Mouse (Mus musculus): ENCODE measurements around the gene Gpld1.

The Gpld1 gene

DNA sequence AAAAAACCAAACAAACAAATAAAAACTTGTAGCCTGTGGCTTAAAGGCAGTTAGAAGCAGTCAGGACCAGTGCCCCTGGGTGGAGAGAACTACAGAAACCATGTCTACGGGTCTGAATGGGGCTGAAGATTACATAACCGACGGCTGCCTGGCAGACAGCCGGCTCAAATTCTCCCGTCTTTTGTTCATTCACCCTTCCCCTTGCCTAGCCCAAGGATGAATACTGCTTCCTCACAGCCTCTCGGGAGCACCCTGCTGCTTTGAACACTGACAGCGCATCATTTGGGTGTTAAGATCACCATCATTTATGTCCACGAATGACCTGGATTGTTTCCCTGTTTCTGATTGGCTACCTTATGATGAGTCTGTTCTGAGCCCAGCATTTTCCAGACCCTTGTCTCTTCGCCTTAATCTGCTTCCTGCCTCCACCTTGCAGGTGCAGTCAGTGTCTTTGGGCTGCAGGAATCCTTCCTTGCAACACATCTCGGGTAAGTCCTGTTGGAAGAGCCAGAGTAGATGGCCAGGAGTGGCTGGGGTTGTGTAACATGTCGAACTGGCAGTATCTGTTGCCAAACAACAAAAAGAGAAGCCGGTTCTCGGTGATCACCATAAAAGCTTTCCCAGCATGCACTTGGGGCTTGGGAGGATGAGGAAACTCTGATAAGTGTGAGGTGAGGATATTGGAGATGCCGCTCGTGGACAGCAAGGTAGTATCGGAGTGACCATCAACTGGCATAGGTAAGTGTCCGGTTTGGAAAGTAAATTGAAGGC, at the start of gene Gpld1:
TSS of gene Gpld1 (plus strand) at position 641 of the 771 bp plus-strand sequence.
- DNase-seq = no peak

DNA sequence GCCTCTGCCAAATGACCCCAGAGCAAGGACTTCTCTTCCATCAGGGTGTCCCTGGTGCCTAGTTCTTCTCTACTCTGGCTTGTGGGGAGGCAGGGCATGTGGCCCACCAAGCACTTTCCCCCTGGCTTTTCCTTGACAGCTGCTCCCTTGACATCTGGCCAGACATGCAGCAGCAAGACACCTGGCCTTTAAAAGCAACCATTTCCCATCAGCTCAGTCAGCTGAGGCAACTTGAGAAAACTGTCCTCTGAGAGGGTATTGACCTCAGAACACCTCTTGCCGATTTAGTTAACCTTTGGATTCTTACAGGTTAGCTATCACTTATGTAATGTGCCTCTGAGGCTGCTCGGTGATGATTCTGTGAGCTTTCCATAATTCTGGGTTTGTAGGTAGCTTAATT, 49.1 kb upstream of the Gpld1 start:
- DNase-seq = no peak

DNA sequence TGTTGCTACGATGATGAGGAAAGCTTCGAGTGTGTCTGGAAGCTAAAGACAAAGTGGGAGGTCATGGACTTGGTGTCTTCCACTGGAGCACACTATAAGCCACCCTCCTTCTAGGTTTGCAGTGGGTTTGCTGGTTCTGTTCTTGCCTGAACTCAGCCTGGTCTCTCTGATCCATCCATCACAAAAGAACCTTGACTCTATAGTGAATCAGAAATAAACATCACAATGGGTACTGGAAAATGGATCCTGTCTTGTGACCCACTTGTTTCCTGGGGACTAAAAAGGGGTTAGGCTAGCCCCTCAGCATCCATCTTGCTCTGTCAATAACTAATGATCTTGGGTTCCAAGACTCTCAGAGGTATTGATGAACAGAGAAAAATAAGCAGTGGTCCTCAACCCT, 41.0 kb upstream of the Gpld1 start:
- DNase-seq = no peak

DNA sequence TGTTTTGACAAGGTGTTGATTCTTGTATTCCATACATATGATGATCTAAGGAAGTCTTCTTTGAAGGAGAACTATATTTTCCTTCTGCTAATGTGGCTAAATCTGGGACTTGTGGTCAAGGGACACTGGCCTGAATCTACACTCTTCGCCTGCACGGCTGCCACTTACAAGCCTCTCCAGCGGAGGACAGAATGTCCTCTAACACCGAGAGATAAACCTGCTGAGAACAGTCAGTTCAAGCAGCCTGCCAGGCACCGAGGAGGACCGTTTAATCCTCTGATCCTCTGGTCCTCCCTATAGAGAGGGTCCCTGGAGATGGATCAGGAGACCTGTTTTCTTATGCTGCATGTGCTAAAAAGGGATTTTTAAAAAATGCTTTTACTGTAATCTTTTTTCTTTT, 39.5 kb upstream of the Gpld1 start:
- DNase-seq = no peak

DNA sequence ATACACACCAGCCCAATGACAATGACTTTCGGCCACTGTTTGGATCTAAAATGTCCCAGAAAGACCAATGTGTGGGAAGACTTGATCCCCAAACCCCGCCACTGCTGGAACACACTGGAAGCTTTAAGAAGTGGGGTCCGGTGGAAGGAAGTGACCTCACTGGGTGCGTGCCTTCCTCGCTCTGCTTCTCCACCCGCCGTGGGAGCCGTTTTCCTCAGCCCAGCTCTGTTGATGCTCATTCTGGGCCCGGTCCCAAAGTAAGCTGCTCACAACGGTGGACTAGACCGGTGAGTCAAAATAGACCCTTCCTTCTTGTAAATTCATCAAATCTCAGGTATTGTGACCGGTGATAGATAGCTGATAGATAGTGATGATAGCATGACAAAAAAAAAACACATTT, 37.5 kb upstream of the Gpld1 start:
- DNase-seq = no peak

DNA sequence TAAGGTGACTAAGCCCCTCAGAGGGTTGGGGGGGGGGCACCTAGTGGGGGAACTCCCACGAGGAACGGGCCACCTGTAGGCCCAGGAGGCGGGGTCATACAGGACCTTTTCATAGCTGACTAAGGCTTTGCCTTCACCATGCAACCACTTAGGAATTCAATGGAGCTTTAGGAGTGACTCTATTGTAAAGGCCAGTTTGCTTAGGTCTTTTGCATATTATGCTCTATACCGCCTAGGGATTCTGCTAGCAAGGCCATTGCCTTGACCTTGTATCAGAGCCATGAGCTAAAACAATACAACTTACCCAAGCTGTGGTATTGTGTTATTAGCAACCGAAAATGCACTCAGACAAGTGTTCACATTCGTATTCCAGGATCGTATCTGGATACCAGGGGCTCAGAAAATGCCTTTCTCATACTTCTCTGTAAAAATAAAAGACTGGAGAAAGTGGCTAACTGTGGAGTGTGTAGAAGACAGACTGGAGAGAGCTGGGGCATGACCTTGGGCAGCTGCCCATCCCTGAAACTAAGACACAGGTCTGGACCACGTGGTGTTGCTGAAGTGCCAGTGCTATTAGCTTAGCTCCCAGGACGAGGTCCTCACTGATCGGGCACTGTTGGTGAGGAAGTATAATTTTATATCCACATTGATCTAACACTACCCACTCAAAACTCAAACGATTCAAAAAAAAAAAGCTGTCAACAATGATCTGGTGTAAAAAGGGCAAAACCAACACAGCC, 36.0 kb upstream of the Gpld1 start:
- no peak for DNase-seq

DNA sequence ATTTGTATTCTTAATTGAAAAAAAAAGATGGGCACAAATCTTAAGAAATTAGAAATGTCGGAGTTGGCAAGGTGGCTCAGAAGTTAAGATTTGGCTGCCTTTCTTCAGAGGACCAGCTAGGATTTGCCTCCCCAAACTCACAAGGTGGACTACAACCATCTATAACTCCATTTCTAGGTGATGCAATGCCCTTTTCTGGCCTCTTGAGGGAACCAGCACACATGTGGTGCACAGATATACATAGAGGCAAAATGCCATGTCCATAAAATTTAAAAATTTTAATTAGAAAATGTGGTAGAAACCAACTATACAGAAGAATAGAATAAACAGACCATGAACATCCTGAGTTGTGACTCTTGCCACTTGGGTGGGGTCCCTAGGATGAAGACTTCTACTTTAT, 33.8 kb upstream of the Gpld1 start:
- no peak for DNase-seq

DNA sequence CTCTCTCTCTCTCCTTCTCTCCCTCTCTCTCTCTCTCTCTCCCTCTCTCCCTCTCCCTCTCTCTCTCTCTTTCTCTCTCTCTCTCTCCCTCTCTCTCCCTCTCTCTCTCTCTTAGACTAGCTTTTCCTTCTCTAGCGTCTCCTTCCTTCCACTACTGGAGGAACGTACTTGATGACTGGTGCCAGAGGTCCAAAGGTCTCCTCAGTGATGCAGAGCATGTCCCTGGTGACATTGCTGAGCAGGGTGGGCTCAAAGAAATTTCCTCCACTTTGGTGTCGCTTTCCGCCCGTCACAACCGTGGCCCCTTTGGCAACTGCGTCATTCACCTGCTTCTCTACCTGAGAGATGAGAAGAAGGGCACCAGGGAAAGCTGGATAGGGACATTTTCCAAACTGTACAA, 29.4 kb upstream of the Gpld1 start:
- DNase-seq = no peak

DNA sequence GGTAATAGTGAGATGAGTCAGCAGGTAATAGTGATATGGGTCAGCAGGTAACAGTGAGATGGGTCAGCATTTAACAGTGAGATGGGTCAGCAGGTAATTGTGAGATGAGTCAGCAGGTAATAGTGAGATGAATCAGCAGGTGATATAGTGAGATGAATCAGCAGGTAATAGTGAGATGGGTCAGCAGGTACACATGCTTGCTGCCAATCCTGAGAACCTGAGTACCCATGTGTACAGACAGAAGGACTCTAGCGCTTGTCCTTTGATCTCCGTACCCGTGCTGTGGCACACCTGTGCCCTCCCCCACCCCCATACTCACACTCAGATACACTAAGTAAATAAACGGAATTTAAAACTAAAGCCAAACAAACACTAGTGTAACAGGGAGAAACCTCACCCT, 28.0 kb upstream of the Gpld1 start:
- DNase-seq = no peak

DNA sequence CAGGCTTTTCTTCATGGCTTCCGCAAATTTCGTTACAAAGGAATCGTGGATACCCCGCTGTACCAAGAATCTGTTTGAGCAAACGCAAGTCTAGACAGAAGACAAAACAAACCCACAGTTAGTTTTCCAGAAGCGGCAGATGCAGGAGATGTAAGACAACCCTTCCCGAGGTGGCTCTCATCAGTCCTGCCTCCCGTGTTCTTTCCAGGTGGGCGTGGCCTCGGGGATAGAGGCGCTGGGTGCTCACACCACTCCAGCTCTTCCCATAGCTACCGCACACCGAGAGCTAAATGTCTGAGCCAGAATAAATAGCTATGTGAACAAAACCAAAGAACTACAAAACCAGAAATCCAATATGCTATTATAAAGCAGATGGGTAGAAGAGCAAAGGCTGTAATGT, 27.1 kb upstream of the Gpld1 start:
- DNase-seq = no peak

DNA sequence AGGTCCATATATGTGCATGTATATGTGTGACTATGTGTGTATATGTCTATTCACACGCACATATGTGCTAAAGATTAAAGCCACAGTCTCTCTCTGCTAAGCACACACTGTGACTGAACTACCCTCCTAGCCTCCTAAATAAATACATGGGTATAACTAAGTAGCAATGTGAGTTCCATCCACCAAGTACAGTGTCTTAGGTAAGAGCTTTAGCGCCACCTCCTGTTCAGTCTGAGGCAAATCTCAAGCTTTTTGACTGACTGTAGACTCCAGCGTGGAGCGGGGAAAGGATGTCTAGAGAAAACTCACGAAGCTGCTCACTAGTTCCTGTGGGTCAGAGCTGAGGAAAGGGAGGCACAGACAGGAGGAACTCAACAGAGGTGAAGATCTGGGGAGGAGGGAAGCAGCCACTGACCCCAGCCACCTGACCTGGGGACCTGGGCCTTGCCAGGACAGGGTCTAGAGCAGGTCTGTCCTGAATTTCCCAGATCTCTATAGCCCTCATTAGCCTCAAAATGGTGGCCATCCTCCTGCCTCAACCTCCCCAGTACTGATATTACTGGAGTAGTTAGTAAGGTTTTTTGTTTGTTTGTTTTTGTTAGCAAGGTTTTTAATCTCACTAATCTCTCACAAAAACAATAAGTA, 22.5 kb upstream of the Gpld1 start:
- DNase-seq = peak; percentile 73

DNA sequence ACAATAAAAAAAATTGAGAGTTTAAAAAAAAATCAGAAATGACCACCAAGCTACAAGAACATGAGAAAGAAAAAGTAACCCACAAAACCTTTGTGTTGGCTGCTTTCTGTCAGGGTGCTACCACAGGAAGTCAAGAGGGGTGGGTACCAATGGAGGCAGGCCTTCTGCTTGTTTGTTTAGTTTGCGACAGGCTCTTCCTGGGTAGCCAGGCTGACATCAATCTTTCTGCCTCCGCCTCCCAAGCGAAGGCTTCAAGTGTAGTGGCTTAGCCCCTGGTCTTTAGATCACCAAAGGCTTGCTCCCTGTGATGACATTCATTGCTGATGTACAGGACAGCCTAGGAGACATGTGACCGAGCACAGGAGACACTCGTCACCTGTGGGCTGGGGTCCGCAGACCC, 21.7 kb upstream of the Gpld1 start:
- DNase-seq = peak; percentile 47

DNA sequence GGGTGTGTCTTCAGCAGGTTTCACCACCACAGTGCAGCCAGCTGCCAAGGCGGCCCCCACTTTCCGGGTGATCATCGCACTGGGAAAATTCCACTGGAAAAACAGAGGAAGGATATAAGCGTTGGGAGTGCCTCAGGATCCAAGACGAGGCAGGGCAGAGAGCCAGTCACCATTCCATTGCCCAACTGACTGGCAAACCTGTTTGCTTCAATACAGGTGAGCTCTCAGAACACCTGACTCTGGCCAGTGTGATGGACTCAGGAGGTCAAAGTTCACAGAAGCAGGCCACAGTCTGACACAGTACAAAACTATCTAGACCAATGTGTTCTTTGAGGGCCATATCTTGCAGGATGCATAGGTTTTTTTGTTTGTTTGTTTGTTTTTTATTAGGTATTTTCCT, 19.0 kb upstream of the Gpld1 start:
- DNase-seq = no peak

DNA sequence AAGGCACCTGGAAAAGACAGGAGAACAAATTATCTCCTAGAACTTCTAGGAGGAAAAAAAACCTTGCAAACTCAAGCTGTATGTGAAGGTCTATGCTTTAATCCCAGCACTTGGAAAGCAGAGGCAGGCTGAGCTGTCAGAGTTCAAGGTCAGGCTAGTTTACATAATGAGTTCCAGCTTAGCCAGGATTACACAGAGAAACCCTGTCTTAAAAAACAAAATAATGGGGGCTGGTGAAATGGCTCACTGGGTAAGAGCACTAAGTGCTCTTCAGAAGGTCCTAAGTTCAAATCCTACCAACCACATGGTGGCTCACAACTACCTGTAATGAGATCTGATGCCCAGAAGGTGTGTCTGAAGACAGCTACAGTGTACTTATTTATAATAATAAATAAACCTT, 12.4 kb upstream of the Gpld1 start:
- DNase-seq = no peak

DNA sequence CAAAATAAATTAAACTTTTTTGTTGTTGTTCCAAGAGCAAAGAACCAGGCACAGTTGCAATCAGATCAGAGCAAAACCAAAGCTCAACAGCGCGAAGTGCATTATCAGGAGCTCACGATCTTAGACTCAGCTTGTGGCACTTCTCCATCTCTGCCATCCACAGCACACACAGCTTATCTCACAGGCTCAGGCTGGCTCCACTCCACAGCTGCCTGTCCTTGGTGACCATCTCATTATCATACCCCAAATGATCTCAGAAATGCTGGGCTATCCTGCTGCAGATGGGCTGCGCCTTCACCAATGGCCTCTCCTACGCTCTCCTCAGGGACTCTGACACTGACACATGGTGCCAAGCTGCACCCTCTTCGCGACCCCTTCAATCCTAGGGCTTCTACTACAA, 9.8 kb upstream of the Gpld1 start:
- no peak for DNase-seq

DNA sequence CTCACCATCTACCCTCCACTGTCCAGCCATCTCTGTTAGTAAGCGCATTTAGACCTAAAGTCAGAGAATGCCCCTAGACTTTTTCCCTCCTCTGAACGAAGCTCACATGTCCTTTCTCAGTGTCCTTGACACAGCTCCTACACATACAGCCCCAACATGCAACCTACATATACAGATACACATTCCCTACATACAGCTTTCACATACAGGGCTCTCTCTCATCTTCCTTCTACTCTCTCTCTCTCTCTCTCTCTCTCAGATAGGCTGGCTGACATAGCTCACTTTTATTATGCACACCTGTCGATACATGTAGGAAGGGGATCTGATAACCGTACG, 6.2 kb upstream of the Gpld1 start:
- no peak for DNase-seq

DNA sequence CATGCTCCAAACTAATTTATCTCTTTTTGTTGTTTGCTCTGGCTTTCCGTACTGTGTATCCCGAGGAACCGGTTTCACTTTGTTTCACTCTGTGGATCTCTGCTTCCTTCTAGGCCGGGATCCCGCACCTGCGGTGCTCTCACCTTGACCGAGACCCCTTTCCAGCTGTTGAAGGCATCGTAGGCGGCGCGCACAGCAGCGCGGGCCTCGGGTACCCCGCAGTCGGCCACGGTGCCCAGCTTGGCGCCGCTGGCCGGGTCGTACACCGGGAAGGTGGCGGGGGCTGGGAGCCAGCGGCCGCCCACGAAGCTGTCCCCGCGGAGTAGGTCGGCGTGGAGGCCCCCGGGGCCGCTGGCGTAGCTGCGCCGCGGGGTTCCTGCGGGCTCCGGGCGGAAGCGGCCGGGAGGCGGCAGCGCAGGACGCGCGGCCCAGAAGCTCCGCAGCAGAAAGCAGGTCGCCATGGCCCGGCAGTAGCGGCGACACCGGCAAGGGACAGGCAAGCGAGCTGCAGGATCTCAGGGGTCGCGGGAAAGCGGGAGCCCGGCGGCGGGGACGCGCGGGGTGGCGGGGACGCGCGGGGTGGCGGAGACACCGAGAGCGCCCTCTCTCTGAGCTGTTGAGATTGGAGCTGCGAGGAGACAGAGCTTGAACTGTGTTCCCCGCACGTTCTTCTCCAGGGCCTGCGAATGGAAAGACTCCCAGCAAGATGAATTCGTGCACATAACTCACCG, 5.7 kb upstream of the Gpld1 start, which contains the start of gene Aldh5a1:
TSS of gene Aldh5a1 (minus strand) at position 554 of the 731 bp plus-strand sequence.
- DNase-seq = peak; percentile 78

DNA sequence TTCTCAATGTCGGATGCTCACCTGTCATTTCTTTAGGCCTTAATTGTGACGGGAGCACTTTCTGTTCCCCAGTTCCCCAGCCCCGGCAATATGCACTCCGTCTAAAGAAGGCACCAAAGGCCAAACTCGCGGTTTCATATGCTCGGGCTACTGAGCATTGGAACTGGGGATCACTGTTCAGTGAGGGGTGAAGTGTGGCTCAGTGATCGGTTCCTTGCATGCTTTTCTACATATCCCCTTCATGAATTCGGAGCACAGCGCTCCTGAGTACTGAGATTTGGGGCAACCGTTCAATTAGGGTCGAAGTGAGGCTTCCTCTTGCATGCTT, 5.1 kb upstream of the Gpld1 start:
- DNase-seq = no peak

DNA sequence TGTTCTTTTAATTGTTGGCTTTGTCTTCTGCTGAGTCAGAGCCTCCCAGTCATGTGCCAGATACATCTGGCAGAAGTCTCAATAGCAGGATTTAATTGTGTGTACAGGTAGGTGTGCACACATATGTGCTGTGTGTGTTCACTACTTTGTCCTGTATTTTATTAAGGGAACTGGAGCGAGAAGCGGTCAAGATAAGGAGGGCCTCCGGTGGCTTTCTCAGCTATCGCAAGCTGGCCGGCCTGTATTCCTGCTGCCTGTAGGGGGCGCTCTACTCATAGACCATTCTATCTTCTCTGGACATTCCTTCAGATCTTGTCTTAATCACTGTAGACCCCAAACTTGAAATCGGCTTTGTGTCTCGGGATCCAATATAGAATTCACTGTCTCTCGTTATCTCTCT, 4.3 kb upstream of the Gpld1 start:
- DNase-seq = peak; percentile 79

DNA sequence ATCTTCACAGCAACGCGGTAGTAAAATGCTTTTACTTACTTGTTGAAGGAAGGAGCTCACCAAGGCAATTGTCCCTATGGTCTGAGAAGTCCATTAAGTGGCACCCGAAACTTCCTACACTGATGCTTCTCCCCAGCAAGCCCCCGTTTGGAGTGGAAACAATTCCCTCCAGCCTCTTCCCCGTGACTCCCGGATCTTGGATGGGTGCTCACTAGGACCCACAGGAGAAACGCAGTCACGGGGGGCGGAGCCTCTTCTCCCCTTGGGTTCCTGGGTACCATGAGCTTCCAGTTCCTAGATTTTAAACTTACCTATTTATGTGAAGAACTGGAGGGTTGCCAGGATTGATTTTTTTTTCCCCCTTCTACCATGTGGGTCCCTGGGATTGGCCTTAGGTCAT, 3.5 kb upstream of the Gpld1 start:
- no peak for DNase-seq

DNA sequence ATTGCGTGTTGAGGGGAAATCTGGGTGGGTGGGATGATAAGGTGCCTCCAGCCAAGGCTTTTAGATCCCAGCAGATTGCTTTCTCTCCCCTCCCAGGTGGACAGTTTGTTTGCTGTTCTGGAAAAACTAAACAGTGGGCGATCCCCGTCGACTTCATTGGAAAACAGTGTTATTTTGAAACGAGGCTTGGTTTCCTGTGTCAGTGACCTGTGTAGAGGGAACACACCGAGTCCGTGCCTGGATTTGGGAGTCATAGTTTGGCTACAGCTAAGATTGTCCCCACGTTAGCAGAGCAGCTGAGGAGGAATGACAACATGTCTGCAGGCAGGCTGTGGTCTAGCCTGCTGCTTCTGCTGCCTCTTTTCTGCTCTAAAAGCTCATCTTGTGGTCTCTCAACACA, 351 bp downstream of the Gpld1 start:
- no peak for DNase-seq

DNA sequence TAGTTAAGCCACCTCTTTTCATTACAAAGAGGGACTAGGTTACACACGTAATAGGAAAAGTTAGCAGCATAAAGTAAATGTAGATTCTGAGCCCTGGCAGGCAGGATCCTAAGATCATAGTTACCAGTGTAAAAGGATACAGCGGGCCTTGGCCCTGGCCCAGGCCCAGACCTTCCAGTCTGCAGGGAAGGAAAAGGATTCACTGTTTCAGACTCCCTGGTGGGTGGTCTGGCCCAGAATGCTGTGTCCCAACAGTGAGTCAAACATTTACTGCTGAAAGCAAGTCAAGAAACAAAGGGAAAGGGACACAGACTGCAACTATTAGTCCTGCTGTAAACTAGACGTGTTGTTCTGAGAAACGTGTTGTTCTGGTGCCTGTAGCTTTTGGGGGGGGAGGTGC, 2.6 kb downstream of the Gpld1 start:
- no peak for DNase-seq

DNA sequence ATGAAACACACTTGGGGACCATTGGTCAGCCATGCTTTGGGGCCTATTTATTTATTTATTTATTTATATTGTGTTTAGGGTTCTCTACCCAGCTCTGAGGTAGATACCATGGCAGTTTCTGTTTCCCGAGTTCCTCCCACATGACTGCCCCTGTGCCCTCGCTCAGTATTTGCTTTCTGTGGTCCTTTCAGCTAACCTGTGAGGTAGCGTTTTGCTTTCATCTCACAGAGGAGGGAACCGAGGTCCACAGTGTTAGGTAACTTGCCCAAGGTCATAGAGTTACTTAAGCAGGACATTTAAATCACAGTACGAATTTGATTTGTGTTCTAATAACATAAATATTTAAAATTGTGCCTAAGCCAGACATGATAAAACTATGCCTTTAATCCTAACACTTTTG, 4.2 kb downstream of the Gpld1 start:
- DNase-seq = no peak

DNA sequence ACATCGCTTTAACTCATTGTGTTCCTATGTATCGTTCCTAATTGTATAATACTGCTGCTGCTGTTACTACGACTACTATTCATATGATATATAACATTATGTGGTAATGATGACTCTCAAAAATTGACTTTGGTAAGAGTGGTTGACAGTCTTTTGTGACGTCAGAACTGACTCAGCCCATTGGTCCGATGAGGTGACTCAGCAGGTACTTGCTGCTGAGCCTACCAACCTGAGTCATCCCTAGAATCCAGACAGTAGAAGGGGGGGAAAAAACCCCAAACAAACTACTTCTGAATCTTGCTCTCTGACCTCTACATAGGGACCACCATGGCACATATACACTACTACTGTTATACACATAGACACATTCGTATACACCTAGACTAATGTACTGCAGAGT, 5.9 kb downstream of the Gpld1 start:
- DNase-seq = no peak
